Mouse (Mus musculus) ES-E14 (cell line): ENCODE measurements around the gene 5430419D17Rik.

Experiments used
- CHD2 ChIP-seq: IDR thresholded peaks from 2 replicates; pipeline ENCODE4 v1.6.1; 2014; ENCODE audit warnings: mild to moderate bottlenecking, low read depth, low read length, inconsistent platforms
- HCFC1 ChIP-seq: IDR thresholded peaks from 2 replicates; pipeline ENCODE4 v1.6.1; 2012; ENCODE audit warnings: low read length, inconsistent platforms, borderline replicate concordance; ENCODE audit not compliant: insufficient read depth
- MAFK ChIP-seq: IDR thresholded peaks from 2 replicates; pipeline ENCODE4 v1.6.1; 2014; ENCODE audit warnings: mild to moderate bottlenecking, low read depth, low read length, inconsistent platforms; ENCODE audit not compliant: insufficient read depth
- ZNF384 ChIP-seq: IDR thresholded peaks from 2 replicates; pipeline ENCODE4 v1.6.1; 2012; ENCODE audit warnings: low read depth, low read length, inconsistent platforms

GRCm38 (mm10) chr7:131169099-131169498, 5.1 kb upstream of the 5430419D17Rik start:
- TF ChIP-seq ZNF384 (no peak), HCFC1 (no peak), MAFK (no peak), CHD2 (no peak)
